Mouse (Mus musculus): Measurements from ENCODE around the gene Armh3. TPM values are rescaled to one million over a fixed set of nuclear protein-coding genes. Genes with fewer than 3 reads are reported as not detected.

Gene Armh3
- 21.4 and 22.6 TPM in 2 replicates for polyA plus RNA-seq (2015; fragmentation: Nextera tagmentation; extraction: Ambion mirVana)

- H3K27me3 ChIP-seq (replicated peaks; ENCODE audit: control insufficient read depth, insufficient read depth, low read length) = no peaks in the 10 kb centered on the region; the same call in 1 of the 2 replicates
- H3K27ac ChIP-seq (ENCODE audit: low read depth, low read length) = peak within 1 kb of the TSS; percentile 98
- peak within 1 kb of the TSS; percentile 95 for H3K9ac ChIP-seq (ENCODE audit: low read depth, low read length)
- H3K4me1 ChIP-seq (ENCODE audit: control insufficient read depth, insufficient read depth, low read depth, low read length) = peaks cover 4% of the 10 kb centered on the region
- peak; percentile 95 for ATAC-seq
- no peaks in the 10 kb centered on the region for H3K9me3 ChIP-seq (ENCODE audit: control insufficient read depth, low read length)
- H3K36me3 ChIP-seq (ENCODE audit: control insufficient read depth, insufficient read depth, low read length) = no peaks in the 10 kb centered on the region
- 2% methylated on average over 60 of the region's 76 CpGs for WGBS
- peak within 1 kb of the TSS; percentile 72 for H3K4me2 ChIP-seq (ENCODE audit: low read length)
- peak within 1 kb of the TSS; percentile 92 for H3K4me3 ChIP-seq (ENCODE audit: low read length)
These were observed at the start of gene Armh3 for GRCm38 (mm10) chr19:45997785-45998693. Gene Armh3 (minus strand): TSS chr19:45998488.

- Histone ChIP-seq H3K4me3 (ENCODE audit: low read length) (no peak overlapping the region), H3K4me2 (ENCODE audit: low read length) (no peak overlapping the region), H3K9ac (ENCODE audit: low read depth, low read length) (no peak overlapping the region), H3K4me1 (ENCODE audit: control insufficient read depth, insufficient read depth, low read depth, low read length) (peaks cover 28% of the 10 kb centered on the region), H3K27ac (ENCODE audit: low read depth, low read length) (no peak overlapping the region), H3K9me3 (ENCODE audit: control insufficient read depth, low read length) (no peaks in the 10 kb centered on the region), H3K36me3 (ENCODE audit: control insufficient read depth, insufficient read depth, low read length) (no peaks in the 10 kb centered on the region), H3K27me3 (replicated peaks; ENCODE audit: control insufficient read depth, insufficient read depth, low read length) (no peaks in the 10 kb centered on the region)
- 70% methylated on average over 2 of the region's 2 CpGs for WGBS
- no peak for ATAC-seq
These were observed 49.1 kb upstream of the Armh3 start for GRCm38 (mm10) chr19:46047426-46047825.

DNA sequence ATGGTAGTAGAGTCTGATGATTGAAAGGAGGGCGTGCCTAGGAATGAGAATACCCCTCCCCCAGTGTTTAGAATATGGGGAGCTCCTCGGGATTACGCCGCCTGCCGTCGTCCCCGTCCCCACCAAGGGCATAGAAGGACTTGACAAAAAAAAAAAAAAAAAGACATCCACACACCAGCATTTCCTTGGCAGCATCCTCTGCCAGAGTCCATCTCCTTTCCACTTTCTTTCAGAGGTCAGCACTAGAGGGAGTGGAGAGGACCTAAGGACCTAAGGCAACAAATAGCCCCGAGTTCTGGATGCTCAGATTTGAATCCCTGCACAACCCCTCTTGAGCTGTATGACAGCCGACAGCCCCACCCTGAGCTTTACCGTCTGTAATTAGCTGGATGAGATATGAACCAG, 48.3 kb upstream of the Armh3 start:
- H3K4me1 ChIP-seq (ENCODE audit: control insufficient read depth, insufficient read depth, low read depth, low read length) = peaks cover 36% of the 10 kb centered on the region
- H3K36me3 ChIP-seq (ENCODE audit: control insufficient read depth, insufficient read depth, low read length) = no peaks in the 10 kb centered on the region
- no peak for ATAC-seq
- H3K27ac ChIP-seq (ENCODE audit: low read depth, low read length) = peak overlapping the region; percentile 91
- 2% methylated on average over 10 of the region's 10 CpGs for WGBS
- H3K9me3 ChIP-seq (ENCODE audit: control insufficient read depth, low read length) = no peaks in the 10 kb centered on the region
- no peak overlapping the region for H3K4me3 ChIP-seq (ENCODE audit: low read length)
- no peaks in the 10 kb centered on the region for H3K27me3 ChIP-seq (replicated peaks; ENCODE audit: control insufficient read depth, insufficient read depth, low read length)
- H3K9ac ChIP-seq (ENCODE audit: low read depth, low read length) = no peak overlapping the region; the same call in 1 of the 2 replicates
- peak overlapping the region; percentile 88 for H3K4me2 ChIP-seq (ENCODE audit: low read length)

DNA sequence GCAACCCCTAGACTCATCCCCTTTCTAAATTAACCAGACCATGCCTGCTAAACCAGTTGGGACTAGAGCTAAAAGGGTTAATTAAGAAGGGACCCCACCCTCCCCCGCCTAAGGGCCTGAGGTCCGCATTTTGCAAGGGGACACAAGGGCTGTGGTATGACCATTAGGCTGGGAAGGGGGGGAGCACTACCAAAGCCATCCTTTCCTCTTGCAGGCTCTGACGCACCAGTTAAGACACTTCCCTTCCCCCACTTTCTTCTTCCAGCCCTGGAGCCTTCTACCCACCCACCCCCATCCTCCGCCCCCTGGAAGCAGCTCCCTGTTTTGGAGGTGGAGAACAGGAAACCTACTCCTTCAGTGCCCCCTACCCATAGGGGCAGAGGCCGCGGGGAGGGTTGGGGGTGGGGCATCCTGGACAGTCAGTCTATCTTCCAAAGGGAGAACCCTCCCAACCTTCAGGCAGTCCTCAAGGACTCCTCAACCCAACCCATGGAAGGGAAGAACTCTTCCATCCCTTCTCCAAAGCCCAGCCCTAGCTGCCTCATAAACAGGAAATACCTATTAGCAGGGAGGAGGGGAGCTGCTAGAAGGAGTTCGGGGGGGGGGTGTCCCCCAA, 47.5 kb upstream of the Armh3 start:
- H3K4me1 ChIP-seq (ENCODE audit: control insufficient read depth, insufficient read depth, low read depth, low read length) = peaks cover 44% of the 10 kb centered on the region
- 0% methylated on average over 7 of the region's 7 CpGs for WGBS
- peak; percentile 53 for ATAC-seq
- H3K27ac ChIP-seq (ENCODE audit: low read depth, low read length) = peak overlapping the region; percentile 91
- peak overlapping the region; percentile 97 for H3K4me3 ChIP-seq (ENCODE audit: low read length)
- H3K9me3 ChIP-seq (ENCODE audit: control insufficient read depth, low read length) = no peaks in the 10 kb centered on the region
- peak overlapping the region; percentile 99 for H3K9ac ChIP-seq (ENCODE audit: low read depth, low read length)
- no peaks in the 10 kb centered on the region for H3K36me3 ChIP-seq (ENCODE audit: control insufficient read depth, insufficient read depth, low read length)
- no peaks in the 10 kb centered on the region for H3K27me3 ChIP-seq (replicated peaks; ENCODE audit: control insufficient read depth, insufficient read depth, low read length)
- peak overlapping the region; percentile 88 for H3K4me2 ChIP-seq (ENCODE audit: low read length)

DNA sequence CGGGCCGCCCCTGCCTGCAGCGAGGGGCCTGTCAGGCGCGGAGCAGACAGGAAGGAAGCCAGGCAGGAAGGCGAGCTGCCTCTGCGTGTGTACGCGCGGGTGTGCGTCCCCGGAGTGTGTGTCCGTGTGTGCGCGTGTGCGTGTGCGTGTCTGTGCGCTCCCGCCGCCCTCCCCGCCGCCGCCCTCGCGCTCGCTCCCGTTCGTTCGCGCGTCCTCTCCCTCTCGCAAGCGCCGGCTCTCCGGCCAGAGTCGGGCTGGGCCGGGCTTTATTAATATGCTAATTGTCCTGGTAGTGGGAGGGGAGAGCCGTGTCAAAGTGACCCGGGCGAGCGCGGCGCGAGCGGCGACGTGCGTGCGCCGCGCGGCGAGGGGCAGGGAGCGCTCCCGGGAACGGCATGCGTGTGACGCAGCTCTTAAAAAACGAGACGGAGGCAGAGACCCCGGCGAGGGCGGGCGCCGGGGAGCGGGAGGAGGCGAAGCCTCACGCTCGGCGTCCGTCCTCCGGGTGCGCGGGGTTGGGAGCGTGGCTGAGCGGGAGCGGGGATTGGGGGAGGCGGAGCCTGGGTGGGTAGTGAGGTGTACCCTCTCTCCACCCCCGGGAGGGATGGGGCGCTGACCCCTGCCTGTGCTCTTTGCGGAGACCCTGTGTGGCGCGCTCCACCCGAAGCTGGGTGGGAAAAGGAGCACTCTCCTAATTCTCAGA, 46.9 kb upstream of the Armh3 start, which contains the start of gene Ldb1:
Gene Ldb1, minus strand, starts transcription at position 222 of the 703 bp plus-strand sequence.
- peak within 1 kb of the TSS; percentile 91 for H3K27ac ChIP-seq (ENCODE audit: low read depth, low read length)
- no peaks in the 10 kb centered on the region for H3K36me3 ChIP-seq (ENCODE audit: control insufficient read depth, insufficient read depth, low read length)
- H3K9ac ChIP-seq (ENCODE audit: low read depth, low read length) = peak within 1 kb of the TSS; percentile 99
- H3K4me1 ChIP-seq (ENCODE audit: control insufficient read depth, insufficient read depth, low read depth, low read length) = peaks cover 51% of the 10 kb centered on the region
- no peaks in the 10 kb centered on the region for H3K27me3 ChIP-seq (replicated peaks; ENCODE audit: control insufficient read depth, insufficient read depth, low read length)
- peak; percentile 81 for ATAC-seq
- peak within 1 kb of the TSS; percentile 97 for H3K4me3 ChIP-seq (ENCODE audit: low read length)
- under 1% methylated on average over 68 of the region's 84 CpGs for WGBS
- H3K9me3 ChIP-seq (ENCODE audit: control insufficient read depth, low read length) = no peaks in the 10 kb centered on the region
- H3K4me2 ChIP-seq (ENCODE audit: low read length) = peak within 1 kb of the TSS; percentile 88

DNA sequence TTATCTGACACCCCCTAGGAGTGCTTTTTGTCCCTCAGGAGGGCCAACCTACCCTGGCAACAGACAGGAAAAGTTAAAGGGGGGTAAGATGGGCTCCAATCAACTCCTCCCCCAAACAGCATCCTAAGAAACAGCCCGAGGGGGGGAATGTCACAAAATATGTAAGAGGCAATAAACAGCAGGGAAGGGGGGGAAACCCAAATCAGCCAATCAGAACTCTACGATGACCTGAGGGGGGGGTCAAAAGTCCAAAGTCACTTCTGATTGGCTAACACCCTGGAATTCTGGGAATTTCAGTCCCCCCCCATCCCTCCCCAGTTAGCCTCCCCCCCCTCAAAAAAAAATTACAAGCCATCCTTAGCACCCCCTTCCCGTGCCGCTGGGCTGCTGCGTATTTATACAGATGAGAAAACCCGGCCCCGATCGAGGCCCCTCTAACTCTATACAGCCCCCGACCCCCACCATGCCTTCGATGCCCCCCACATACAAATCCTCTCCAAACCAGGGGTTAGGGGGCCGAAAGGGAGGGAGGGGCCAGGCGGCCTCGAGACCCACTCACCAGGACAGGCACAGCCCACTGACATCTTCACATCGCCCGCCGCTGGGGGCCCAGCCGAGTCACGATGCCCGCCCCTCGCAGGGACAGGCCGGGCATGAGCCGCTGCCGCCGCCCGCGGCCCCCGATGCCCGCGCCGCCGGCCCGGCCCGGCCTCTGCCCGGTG, 46.1 kb upstream of the Armh3 start, which contains the start of gene Pprc1:
Gene Pprc1, plus strand, starts transcription at position 616 of the 722 bp plus-strand sequence.
- H3K4me1 ChIP-seq (ENCODE audit: control insufficient read depth, insufficient read depth, low read depth, low read length) = peaks cover 54% of the 10 kb centered on the region
- H3K9me3 ChIP-seq (ENCODE audit: control insufficient read depth, low read length) = no peaks in the 10 kb centered on the region
- H3K27ac ChIP-seq (ENCODE audit: low read depth, low read length) = peak within 1 kb of the TSS; percentile 91
- H3K4me2 ChIP-seq (ENCODE audit: low read length) = peak within 1 kb of the TSS; percentile 88
- no peaks in the 10 kb centered on the region for H3K27me3 ChIP-seq (replicated peaks; ENCODE audit: control insufficient read depth, insufficient read depth, low read length)
- peak within 1 kb of the TSS; percentile 97 for H3K4me3 ChIP-seq (ENCODE audit: low read length)
- ATAC-seq = no peak
- H3K9ac ChIP-seq (ENCODE audit: low read depth, low read length) = peak within 1 kb of the TSS; percentile 99
- 0% methylated on average over 22 of the region's 34 CpGs for WGBS
- no peaks in the 10 kb centered on the region for H3K36me3 ChIP-seq (ENCODE audit: control insufficient read depth, insufficient read depth, low read length)

DNA sequence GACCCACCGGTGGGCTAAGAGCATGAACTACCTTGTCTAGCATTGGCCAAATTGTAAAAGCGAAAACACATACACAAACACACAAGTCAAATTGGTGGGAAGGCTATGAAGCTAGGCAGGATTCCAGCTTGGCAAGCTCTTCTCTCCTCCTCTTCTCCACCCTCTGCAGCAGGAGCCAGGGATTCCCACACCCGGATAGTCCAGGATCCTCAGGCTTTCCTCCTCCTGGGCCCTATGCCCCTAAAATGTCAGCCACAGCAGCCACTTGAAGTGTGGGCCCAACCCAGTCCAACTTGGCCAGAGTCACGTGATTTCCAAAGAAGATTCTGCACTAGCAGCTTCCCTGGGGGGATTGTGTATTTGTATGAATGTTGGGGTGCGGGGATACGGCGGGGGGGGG, 45.1 kb upstream of the Armh3 start:
- H3K4me3 ChIP-seq (ENCODE audit: low read length) = peak overlapping the region; percentile 97
- no peaks in the 10 kb centered on the region for H3K27me3 ChIP-seq (replicated peaks; ENCODE audit: control insufficient read depth, insufficient read depth, low read length)
- 48% methylated on average over 7 of the region's 7 CpGs for WGBS
- H3K4me1 ChIP-seq (ENCODE audit: control insufficient read depth, insufficient read depth, low read depth, low read length) = peaks cover 56% of the 10 kb centered on the region
- peak overlapping the region; percentile 85 for H3K27ac ChIP-seq (ENCODE audit: low read depth, low read length)
- no peaks in the 10 kb centered on the region for H3K36me3 ChIP-seq (ENCODE audit: control insufficient read depth, insufficient read depth, low read length)
- no peak for ATAC-seq
- peak overlapping the region; percentile 99; the same call in 1 of the 2 replicates for H3K9ac ChIP-seq (ENCODE audit: low read depth, low read length)
- peak overlapping the region; percentile 88 for H3K4me2 ChIP-seq (ENCODE audit: low read length)
- no peaks in the 10 kb centered on the region for H3K9me3 ChIP-seq (ENCODE audit: control insufficient read depth, low read length)

DNA sequence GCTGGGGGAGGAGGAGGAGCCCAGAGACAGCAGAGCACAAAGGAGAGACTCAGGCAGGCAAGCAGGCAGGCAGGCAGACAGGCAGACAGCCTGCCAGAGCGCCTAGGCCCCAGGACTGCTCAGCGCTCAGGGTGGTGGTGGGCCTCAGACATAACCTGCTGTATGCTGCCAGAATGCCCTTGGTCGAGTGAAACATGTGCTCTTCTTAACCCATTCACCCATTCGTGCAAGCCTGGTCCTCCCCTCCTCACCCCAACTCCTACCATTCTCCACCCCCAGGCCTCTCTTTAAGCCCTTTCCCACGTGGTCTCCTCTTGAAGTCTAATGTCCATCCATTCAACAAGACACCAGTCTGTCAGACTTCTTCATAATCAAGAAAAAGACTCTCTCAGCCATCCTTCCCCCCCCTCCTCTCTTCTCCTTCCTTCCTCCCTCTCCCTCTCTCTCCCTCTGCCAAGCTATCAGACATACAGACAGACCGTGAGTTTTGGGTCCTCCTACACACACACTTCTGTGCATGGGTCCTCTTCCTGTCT, 44.3 kb upstream of the Armh3 start:
- H3K4me2 ChIP-seq (ENCODE audit: low read length) = peak overlapping the region; percentile 88
- H3K27ac ChIP-seq (ENCODE audit: low read depth, low read length) = peak overlapping the region; percentile 85
- peak overlapping the region; percentile 70 for H3K9ac ChIP-seq (ENCODE audit: low read depth, low read length)
- no peak for ATAC-seq
- 2% methylated on average over 6 of the region's 6 CpGs for WGBS
- H3K36me3 ChIP-seq (ENCODE audit: control insufficient read depth, insufficient read depth, low read length) = no peaks in the 10 kb centered on the region
- peaks cover 65% of the 10 kb centered on the region for H3K4me1 ChIP-seq (ENCODE audit: control insufficient read depth, insufficient read depth, low read depth, low read length)
- H3K4me3 ChIP-seq (ENCODE audit: low read length) = peak overlapping the region; percentile 41
- no peaks in the 10 kb centered on the region for H3K27me3 ChIP-seq (replicated peaks; ENCODE audit: control insufficient read depth, insufficient read depth, low read length)
- no peaks in the 10 kb centered on the region for H3K9me3 ChIP-seq (ENCODE audit: control insufficient read depth, low read length)
